Mouse (Mus musculus) lung, embryonic 16.5 days (tissue): ENCODE measurements at regions not wholly inside any gene's neighbourhood (a gene's known extent, or its start where the extent isn't known, plus 50 kb on each side); places are given as distances from the start of the nearest gene placed in this dataset.

ENCODE experiments used
- ATAC-seq: fragments of 200-750 bp; cut with Nextera tagmentation; 2 replicates; pipeline ENCODE4 v1.8.0; 2017; ENCODE audit warnings: low read depth, mild to moderate bottlenecking, moderate library complexity
- H3K27ac ChIP-seq: fragments of 300-500 bp; sonication (generic); 2 replicates; pipeline ENCODE4 v1.5.1; 2014; ENCODE audit warnings: mild to moderate bottlenecking, control low read depth, low read length
- H3K27me3 ChIP-seq: fragments of 300-500 bp; sonication (generic); 2 replicates; pipeline ENCODE4 v1.6.1; 2014; ENCODE audit warnings: low read depth, low read length, mixed read lengths; ENCODE audit not compliant: control insufficient read depth, insufficient read depth
- H3K36me3 ChIP-seq: fragments of 300-500 bp; sonication (generic); 2 replicates; pipeline ENCODE4 v1.6.1; 2014; ENCODE audit warnings: low read length; ENCODE audit not compliant: control insufficient read depth, insufficient read depth
- H3K4me1 ChIP-seq: fragments of 300-500 bp; sonication (generic); replicated peaks from 2 replicates; pipeline ENCODE4 v1.6.1; 2014; ENCODE audit warnings: low read length, mixed read lengths; ENCODE audit not compliant: control insufficient read depth, insufficient read depth
- H3K4me2 ChIP-seq: fragments of 300-500 bp; sonication (generic); 2 replicates; pipeline ENCODE4 v1.6.1; 2014; ENCODE audit warnings: low read depth, low read length, control low read depth
- H3K4me3 ChIP-seq: fragments of 300-500 bp; sonication (generic); 2 replicates; pipeline ENCODE4 v1.5.1; 2014; ENCODE audit warnings: mild to moderate bottlenecking, low read length, control low read depth
- H3K9ac ChIP-seq: fragments of 300-500 bp; sonication (generic); 2 replicates; pipeline ENCODE4 v1.6.1; 2014; ENCODE audit warnings: low read length, control low read depth
- H3K9me3 ChIP-seq: fragments of 300-500 bp; sonication (generic); 2 replicates; pipeline ENCODE4 v1.6.1; 2016; ENCODE audit warnings: low read length; ENCODE audit not compliant: control insufficient read depth
- WGBS: fragments of 180-500 bp; shearing (Covaris S2); extraction: QIAGEN DNeasy Blood & Tissue Kit; methylation state at CpG from one replicate; pipeline ENCODE4 v1.1.7; 2014; 5-methylcytosine and 5-hydroxymethylcytosine counted together

GRCm38 (mm10) chr1:177623304-177623726 lies 106.3 kb upstream of the 1700016C15Rik start:
- ATAC-seq: peak; percentile 84
- H3K9ac ChIP-seq: no peak overlapping the region
- H3K9me3 ChIP-seq: no peaks in the 10 kb centered on the region
- H3K4me1 ChIP-seq: 0 out of 2 replicates have a peak, but pooled peaks cover 4% of the 10 kb centered on the region
- peak overlapping the region; percentile 50; the same call in 1 of the 2 replicates for H3K27ac ChIP-seq
- no peak overlapping the region for H3K4me2 ChIP-seq
- no peak overlapping the region for H3K4me3 ChIP-seq
- H3K36me3 ChIP-seq: no peaks in the 10 kb centered on the region
- H3K27me3 ChIP-seq: no peaks in the 10 kb centered on the region
- 10% methylated on average over 6 of the region's 6 CpGs for WGBS

- Histone ChIP-seq H3K4me3 (no peak overlapping the region), H3K4me2 (no peak overlapping the region), H3K9me3 (no peaks in the 10 kb centered on the region), H3K27ac (no peak overlapping the region; the same call in 1 of the 2 replicates), H3K9ac (no peak overlapping the region), H3K36me3 (no peaks in the 10 kb centered on the region), H3K4me1 (0 out of 2 replicates have a peak, but pooled peaks cover 4% of the 10 kb centered on the region), H3K27me3 (no peaks in the 10 kb centered on the region)
- no peak for ATAC-seq
- 60% methylated on average over 6 of the region's 6 CpGs for WGBS
Observed at GRCm38 (mm10) chr1:177623735-177624134, 105.9 kb upstream of the 1700016C15Rik start.

GRCm38 (mm10) chr1:177627814-177628213 lies 101.8 kb upstream of the 1700016C15Rik start:
- 0 out of 2 replicates have a peak, but pooled peaks cover 4% of the 10 kb centered on the region for H3K4me1 ChIP-seq
- no peak overlapping the region for H3K4me2 ChIP-seq
- no peak overlapping the region for H3K4me3 ChIP-seq
- H3K9ac ChIP-seq: no peak overlapping the region
- no peak for ATAC-seq
- 91% methylated on average over 4 of the region's 4 CpGs for WGBS
- H3K9me3 ChIP-seq: no peaks in the 10 kb centered on the region
- H3K36me3 ChIP-seq: no peaks in the 10 kb centered on the region
- H3K27me3 ChIP-seq: no peaks in the 10 kb centered on the region
- H3K27ac ChIP-seq: no peak overlapping the region

GRCm38 (mm10) chr1:177633966-177634602 lies 95.5 kb upstream of the 1700016C15Rik start:
- no peaks in the 10 kb centered on the region for H3K36me3 ChIP-seq
- no peak overlapping the region for H3K27ac ChIP-seq
- ATAC-seq: no peak
- H3K9me3 ChIP-seq: no peaks in the 10 kb centered on the region
- H3K4me1 ChIP-seq: peaks cover 6% of the 10 kb centered on the region; the same call in 1 of the 2 replicates
- H3K4me3 ChIP-seq: no peak overlapping the region
- H3K4me2 ChIP-seq: no peak overlapping the region
- WGBS: 73% methylated on average over 9 of the region's 9 CpGs
- H3K9ac ChIP-seq: no peak overlapping the region
- no peaks in the 10 kb centered on the region for H3K27me3 ChIP-seq

GRCm38 (mm10) chr1:177637061-177637460 lies 92.6 kb upstream of the 1700016C15Rik start:
- Histone ChIP-seq H3K4me2 (no peak overlapping the region), H3K27ac (peak overlapping the region; percentile 43), H3K4me1 (peaks cover 6% of the 10 kb centered on the region), H3K9me3 (no peaks in the 10 kb centered on the region), H3K9ac (no peak overlapping the region), H3K27me3 (no peaks in the 10 kb centered on the region), H3K4me3 (no peak overlapping the region), H3K36me3 (no peaks in the 10 kb centered on the region)
- peak; percentile 37 for ATAC-seq
- 62% methylated on average over 9 of the region's 9 CpGs for WGBS

- no peaks in the 10 kb centered on the region for H3K27me3 ChIP-seq
- ATAC-seq: no peak
- H3K4me1 ChIP-seq: peaks cover 6% of the 10 kb centered on the region
- H3K27ac ChIP-seq: no peak overlapping the region
- no peaks in the 10 kb centered on the region for H3K36me3 ChIP-seq
- H3K4me3 ChIP-seq: no peak overlapping the region
- 69% methylated on average over 10 of the region's 10 CpGs for WGBS
- no peaks in the 10 kb centered on the region for H3K9me3 ChIP-seq
- H3K4me2 ChIP-seq: no peak overlapping the region
- no peak overlapping the region for H3K9ac ChIP-seq
Observed at GRCm38 (mm10) chr1:177638381-177638780, 91.2 kb upstream of the 1700016C15Rik start.

GRCm38 (mm10) chr1:177639931-177640846 lies 89.4 kb upstream of the 1700016C15Rik start:
- Histone ChIP-seq H3K9me3 (no peaks in the 10 kb centered on the region), H3K36me3 (no peaks in the 10 kb centered on the region), H3K27me3 (no peaks in the 10 kb centered on the region), H3K4me3 (no peak overlapping the region), H3K4me1 (peaks cover 4% of the 10 kb centered on the region), H3K27ac (no peak overlapping the region), H3K9ac (no peak overlapping the region), H3K4me2 (no peak overlapping the region; the same call in 1 of the 2 replicates)
- 37% methylated on average over 20 of the region's 20 CpGs for WGBS
- no peak for ATAC-seq

GRCm38 (mm10) chr1:177642712-177643467 lies 86.7 kb upstream of the 1700016C15Rik start:
- WGBS: 45% methylated on average over 10 of the region's 10 CpGs
- H3K36me3 ChIP-seq: no peaks in the 10 kb centered on the region
- peak overlapping the region; percentile 30; the same call in 1 of the 2 replicates for H3K27ac ChIP-seq
- H3K9ac ChIP-seq: no peak overlapping the region
- peak; percentile 77 for ATAC-seq
- H3K9me3 ChIP-seq: no peaks in the 10 kb centered on the region
- no peaks in the 10 kb centered on the region for H3K27me3 ChIP-seq
- no peak overlapping the region for H3K4me3 ChIP-seq
- no peaks in the 10 kb centered on the region; the same call in 1 of the 2 replicates for H3K4me1 ChIP-seq
- H3K4me2 ChIP-seq: no peak overlapping the region
